Mouse (Mus musculus) liver, adult (tissue): Measurements from ENCODE around the gene Spryd4.

Source experiments
- GATA4 ChIP-seq: IDR thresholded peaks from 2 replicates; pipeline ENCODE4 v1.6.1; 2014; ENCODE audit warnings: mild to moderate bottlenecking, low read length; ENCODE audit not compliant: insufficient replicate concordance

Gene Spryd4

GRCm38 (mm10) chr10:128231697-128232419 lies 20.3 kb upstream of the Spryd4 start, which contains the start of gene Timeless:
TSS of gene Timeless (plus strand) at chr10:128232065.
- no peak for TF ChIP-seq GATA4

- no peak for TF ChIP-seq GATA4
Measured at GRCm38 (mm10) chr10:128231146-128231545, 19.5 kb upstream of the Spryd4 start.

- TF ChIP-seq GATA4, result no peak
Measured at GRCm38 (mm10) chr10:128230582-128230981, 19.0 kb upstream of the Spryd4 start.

GRCm38 (mm10) chr10:128228009-128228408 lies 16.4 kb upstream of the Spryd4 start:
- no peak for TF ChIP-seq GATA4

- TF ChIP-seq GATA4, result no peak
Measured at GRCm38 (mm10) chr10:128227592-128227991, 16.0 kb upstream of the Spryd4 start.

- no peak for TF ChIP-seq GATA4
Measured at GRCm38 (mm10) chr10:128225538-128225937, 13.9 kb upstream of the Spryd4 start, which contains the start of gene Mip. TSS of gene Mip (plus strand) at chr10:128225838.

GRCm38 (mm10) chr10:128225064-128225463 lies 13.5 kb upstream of the Spryd4 start:
- no peak for TF ChIP-seq GATA4

GRCm38 (mm10) chr10:128221533-128222286 lies 10.1 kb upstream of the Spryd4 start:
- no peak; the same call in 1 of the 2 replicates for TF ChIP-seq GATA4

GRCm38 (mm10) chr10:128218387-128219117 lies 6.9 kb upstream of the Spryd4 start:
- TF ChIP-seq GATA4, result no peak

- TF ChIP-seq GATA4, result no peak
Measured at GRCm38 (mm10) chr10:128214981-128215380, 3.4 kb upstream of the Spryd4 start.

GRCm38 (mm10) chr10:128212871-128213323 lies 1.3 kb upstream of the Spryd4 start:
- TF ChIP-seq GATA4, result no peak

GRCm38 (mm10) chr10:128212148-128212547 lies 541 bp upstream of the Spryd4 start:
- TF ChIP-seq GATA4, result no peak

GRCm38 (mm10) chr10:128210954-128211353 lies 653 bp downstream of the Spryd4 start:
- no peak for TF ChIP-seq GATA4

- TF ChIP-seq GATA4, result no peak
Measured at GRCm38 (mm10) chr10:128210131-128210530, 1.5 kb downstream of the Spryd4 start.

GRCm38 (mm10) chr10:128209311-128210009 lies 2.1 kb downstream of the Spryd4 start:
- no peak for TF ChIP-seq GATA4
